ENCODE assay signal across 8 mouse cellular contexts in the genomic region with DNA sequence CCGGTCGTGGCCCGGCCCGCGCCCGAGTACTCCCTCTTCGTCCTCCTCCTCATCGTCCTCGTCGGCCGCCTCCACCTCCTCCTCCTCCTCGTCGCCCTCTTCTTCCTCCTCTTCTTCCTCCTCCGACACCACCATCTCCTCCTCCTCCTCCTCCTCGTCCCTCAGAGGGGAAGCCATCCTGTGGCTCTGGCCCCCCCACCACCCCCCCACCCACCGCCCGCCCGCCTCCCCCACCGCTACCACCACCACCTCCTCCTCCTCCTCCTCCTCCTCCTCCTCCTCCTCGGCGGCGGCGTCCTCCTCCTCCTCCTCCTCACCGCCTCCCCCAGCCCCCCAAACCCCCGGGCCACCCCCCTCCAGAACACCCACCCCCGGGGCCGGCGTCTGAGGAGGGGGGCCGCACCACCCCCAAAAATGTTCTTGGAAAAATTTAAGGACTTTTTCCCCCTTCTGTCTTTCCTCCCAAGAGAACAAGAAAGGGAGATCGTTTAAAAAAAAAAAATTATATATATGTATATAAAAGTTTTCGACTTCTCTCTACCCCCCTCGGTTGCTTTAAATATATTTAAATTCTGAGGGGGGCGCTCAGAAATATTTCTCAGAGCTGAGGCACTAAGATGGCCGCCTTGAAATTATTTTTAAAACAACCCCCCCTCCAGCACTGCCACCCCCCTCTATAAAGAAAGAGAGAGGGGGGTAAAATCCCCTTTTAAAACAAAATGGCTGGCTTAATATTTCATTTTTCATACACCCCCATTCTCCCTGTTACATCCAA. TPM values are rescaled to one million over a fixed set of nuclear protein-coding genes. Genes with fewer than 3 reads are reported as not detected.
DNase-seq lines count a peak whose midpoint lies in the region; ATAC-seq and TF ChIP-seq lines count a peak whose summit lies in the region.

A gene (minus strand): TSS at position 192 of the 775 bp plus-strand sequence.

- peak within 1 kb of the TSS; percentile 100 for H3K9ac ChIP-seq in heart, embryonic 12.5 days
- H3K9ac ChIP-seq in midbrain, embryonic 13.5 days (replicated peaks) = peak within 1 kb of the TSS; percentile 99

- peak; percentile 46 for DNase-seq in right cerebral cortex, postnatal 4 days
- DNase-seq in right cerebral cortex, postnatal 10 days (ENCODE audit: low spot score in 2 of 2) = no peak
- DNase-seq in brain, embryonic 14.5 days (ENCODE audit: low read depth) = peak; percentile 32
- no peak for DNase-seq in left cerebral cortex, postnatal 10 days (ENCODE audit: extremely low spot score in 1 of 2, low spot score in 2 of 2)
- DNase-seq in cerebellum, adult 9-10 months = no peak
- no peak for DNase-seq in cerebellum, postnatal 4 days (ENCODE audit: low spot score in 2 of 2)

- peak within 1 kb of the TSS; percentile 97 for H3K4me2 ChIP-seq in heart, embryonic 12.5 days
- peak within 1 kb of the TSS; percentile 96 for H3K4me2 ChIP-seq in midbrain, embryonic 13.5 days (replicated peaks)

- peak within 1 kb of the TSS; percentile 98 for H3K4me3 ChIP-seq in heart, embryonic 12.5 days
- H3K4me3 ChIP-seq in midbrain, embryonic 13.5 days (replicated peaks) = peak within 1 kb of the TSS; percentile 95

- H3K27me3 ChIP-seq in heart, embryonic 12.5 days (replicated peaks) = no peaks in the 10 kb centered on the region
- no peaks in the 10 kb centered on the region for H3K27me3 ChIP-seq in midbrain, embryonic 13.5 days

- TF ChIP-seq CTCF in brain, embryonic 14.5 days (IDR thresholded peaks at IDR 0.05; ENCODE audit: borderline replicate concordance, extremely low read depth, insufficient read depth, insufficient read length) = no peak

- peaks cover 5% of the 10 kb centered on the region; the same call in 1 of the 2 replicates for H3K36me3 ChIP-seq in heart, embryonic 12.5 days
- H3K36me3 ChIP-seq in midbrain, embryonic 13.5 days = peaks cover 9% of the 10 kb centered on the region; the same call in 1 of the 2 replicates

- no peak for TF ChIP-seq POLR2A in brain, embryonic 14.5 days (IDR thresholded peaks at IDR 0.05; ENCODE audit: borderline replicate concordance, extremely low read depth, insufficient read depth, insufficient read length, poor library complexity, severe bottlenecking)

- no peak for ATAC-seq in heart, embryonic 12.5 days (ENCODE audit: insufficient number of reproducible peaks, low FRiP score)
- ATAC-seq in midbrain, embryonic 13.5 days = no peak

- H3K4me1 ChIP-seq in heart, embryonic 12.5 days (replicated peaks) = peaks cover 62% of the 10 kb centered on the region
- peaks cover 62% of the 10 kb centered on the region for H3K4me1 ChIP-seq in midbrain, embryonic 13.5 days (replicated peaks)

- peak within 1 kb of the TSS; percentile 97 for H3K27ac ChIP-seq in heart, embryonic 12.5 days (ENCODE audit: poor library complexity, severe bottlenecking)
- H3K27ac ChIP-seq in midbrain, embryonic 13.5 days = peak within 1 kb of the TSS; percentile 100

- WGBS in heart, embryonic 12.5 days = 7% methylated on average over 11 of the region's 34 CpGs
- under 1% methylated on average over 24 of the region's 34 CpGs for WGBS in midbrain, embryonic 13.5 days

- intact Hi-C loops in left cerebral cortex, postnatal 10 days (cut with DNase I) = loop anchor here (5.0 kb wide), 1 partner anchor 37 kb away; no protein-coding TSS in a partner anchor

- H3K9me3 ChIP-seq in heart, embryonic 12.5 days (replicated peaks) = no peaks in the 10 kb centered on the region
- no peaks in the 10 kb centered on the region for H3K9me3 ChIP-seq in midbrain, embryonic 13.5 days

RNA-seq across cellular contexts. Expression of the gene that starts here (rescaled TPM):
- polyA plus RNA-seq in brain, embryonic 14.5 days (2012; rRNA removed) = 321 and 358 TPM in 2 replicates
- 19.2 and 23.5 TPM in 2 replicates for polyA plus RNA-seq in heart, embryonic 12.5 days (2016; fragmentation: Nextera tagmentation; extraction: Ambion mirVana)
- total RNA-seq in left cerebral cortex, postnatal 10 days (2021) = 100 to 1,000 TPM; 525 to 527 TPM
- 83.5 and 91.9 TPM in 2 replicates for polyA plus RNA-seq in midbrain, embryonic 13.5 days (2015; fragmentation: Nextera tagmentation; extraction: Ambion mirVana)

Comparison
In these comparisons a context has a peak if more than half of its experiments do, and no peak if none do; other contexts are left out.
1. DNase-seq: peak in right cerebral cortex, postnatal 4 days (single experiment) and brain, embryonic 14.5 days (single experiment); none in right cerebral cortex, postnatal 10 days (0 of 2), left cerebral cortex, postnatal 10 days (0 of 2), cerebellum, adult 9-10 months (single experiment) and cerebellum, postnatal 4 days (0 of 2).